Mouse (Mus musculus): ENCODE data around the gene Col4a1.

The Col4a1 gene

GRCm38 (mm10) chr8:11312349-11313175 lies at the start of gene Col4a1, which contains the start of gene Col4a2:
TSS of gene Col4a1 (minus strand) at chr8:11312826.
TSS of gene Col4a2 (plus strand) at chr8:11312805.
- in situ Hi-C loops (cut with MboI; ENCODE audit: low sequenced_read_pairs) = no loop called here

GRCm38 (mm10) chr8:11361546-11362277 lies 49.1 kb upstream of the Col4a1 start:
- in situ Hi-C loops (cut with MboI; ENCODE audit: low sequenced_read_pairs) = no loop called here

- in situ Hi-C loops (cut with MboI; ENCODE audit: low sequenced_read_pairs) = no loop called here
Measured at GRCm38 (mm10) chr8:11359846-11360245, 47.2 kb upstream of the Col4a1 start.

- in situ Hi-C loops (cut with MboI; ENCODE audit: low sequenced_read_pairs) = no loop called here
Measured at GRCm38 (mm10) chr8:11357921-11358436, 45.4 kb upstream of the Col4a1 start.

GRCm38 (mm10) chr8:11356776-11357175 lies 44.1 kb upstream of the Col4a1 start:
- in situ Hi-C loops (cut with MboI; ENCODE audit: low sequenced_read_pairs) = no loop called here

GRCm38 (mm10) chr8:11355900-11356299 lies 43.3 kb upstream of the Col4a1 start:
- in situ Hi-C loops (cut with MboI; ENCODE audit: low sequenced_read_pairs) = no loop called here

- in situ Hi-C loops (cut with MboI; ENCODE audit: low sequenced_read_pairs) = no loop called here
Measured at GRCm38 (mm10) chr8:11354800-11355451, 42.3 kb upstream of the Col4a1 start.

GRCm38 (mm10) chr8:11352514-11352913 lies 39.9 kb upstream of the Col4a1 start:
- in situ Hi-C loops (cut with MboI; ENCODE audit: low sequenced_read_pairs) = no loop called here

- in situ Hi-C loops (cut with MboI; ENCODE audit: low sequenced_read_pairs) = no loop called here
Measured at GRCm38 (mm10) chr8:11351355-11351754, 38.7 kb upstream of the Col4a1 start.

GRCm38 (mm10) chr8:11348622-11349021 lies 36.0 kb upstream of the Col4a1 start:
- in situ Hi-C loops (cut with MboI; ENCODE audit: low sequenced_read_pairs) = no loop called here

GRCm38 (mm10) chr8:11347699-11348098 lies 35.1 kb upstream of the Col4a1 start:
- in situ Hi-C loops (cut with MboI; ENCODE audit: low sequenced_read_pairs) = no loop called here

- in situ Hi-C loops (cut with MboI; ENCODE audit: low sequenced_read_pairs) = no loop called here
Measured at GRCm38 (mm10) chr8:11346225-11346624, 33.6 kb upstream of the Col4a1 start.

- in situ Hi-C loops (cut with MboI; ENCODE audit: low sequenced_read_pairs) = no loop called here
Measured at GRCm38 (mm10) chr8:11344459-11344858, 31.8 kb upstream of the Col4a1 start.

GRCm38 (mm10) chr8:11341111-11341566 lies 28.5 kb upstream of the Col4a1 start:
- in situ Hi-C loops (cut with MboI; ENCODE audit: low sequenced_read_pairs) = no loop called here

GRCm38 (mm10) chr8:11340310-11341110 lies 27.9 kb upstream of the Col4a1 start:
- in situ Hi-C loops (cut with MboI; ENCODE audit: low sequenced_read_pairs) = no loop called here

GRCm38 (mm10) chr8:11338507-11338906 lies 25.9 kb upstream of the Col4a1 start:
- in situ Hi-C loops (cut with MboI; ENCODE audit: low sequenced_read_pairs) = no loop called here

GRCm38 (mm10) chr8:11337642-11338041 lies 25.0 kb upstream of the Col4a1 start:
- in situ Hi-C loops (cut with MboI; ENCODE audit: low sequenced_read_pairs) = no loop called here

- in situ Hi-C loops (cut with MboI; ENCODE audit: low sequenced_read_pairs) = no loop called here
Measured at GRCm38 (mm10) chr8:11336346-11336745, 23.7 kb upstream of the Col4a1 start.

GRCm38 (mm10) chr8:11335238-11335637 lies 22.6 kb upstream of the Col4a1 start:
- in situ Hi-C loops (cut with MboI; ENCODE audit: low sequenced_read_pairs) = no loop called here

- in situ Hi-C loops (cut with MboI; ENCODE audit: low sequenced_read_pairs) = no loop called here
Measured at GRCm38 (mm10) chr8:11334493-11334892, 21.9 kb upstream of the Col4a1 start.

Measured in CH12F3 (cell line).